Mouse (Mus musculus): ENCODE data around the gene Ssc4d. TPM values are rescaled to one million over a fixed set of nuclear protein-coding genes. Genes with fewer than 3 reads are reported as not detected.

The Ssc4d gene
- total and polyA plus RNA-seq, 3 experiments = 1.1 to 9.1 (median 3.2) TPM

DNA sequence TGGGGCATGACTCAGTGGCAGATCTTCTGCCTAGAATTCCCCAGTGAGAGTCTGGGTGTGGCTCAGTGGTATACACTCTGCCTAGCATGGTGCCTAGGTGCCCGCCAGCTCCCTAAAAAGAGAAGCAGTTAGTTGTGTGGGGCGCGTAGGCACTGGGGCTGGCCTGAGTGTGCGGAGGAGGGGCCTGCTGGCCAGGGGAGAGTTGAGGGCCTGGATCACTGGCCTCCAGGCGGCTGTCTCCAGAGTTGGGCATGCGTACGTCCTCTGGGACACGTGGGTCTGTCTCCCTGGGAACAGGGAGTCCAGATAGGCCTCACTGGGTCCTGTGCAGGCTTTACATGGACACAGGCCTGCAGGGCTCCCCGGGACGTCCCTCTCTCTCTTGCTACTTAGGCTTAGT, 40.5 kb upstream of the Ssc4d start:
- Histone ChIP-seq H3K4me1 (ENCODE audit: insufficient read depth, low read depth, low read length) (0 out of 2 replicates have a peak, but pooled peaks cover 3% of the 10 kb centered on the region), H3K4me3 (ENCODE audit: low read depth, low read length) (no peak overlapping the region), H3K9me3 (replicated peaks) (no peaks in the 10 kb centered on the region), H3K36me3 (replicated peaks) (peaks cover 79% of the 10 kb centered on the region), H3K27me3 (ENCODE audit: insufficient read depth, low read length) (no peaks in the 10 kb centered on the region)
- no peak for DNase-seq (ENCODE audit: low spot score)
- TF ChIP-seq CTCF (IDR thresholded peaks at IDR 0.05; ENCODE audit: low read depth, low read length) (no peak), TAL1 (conservative IDR thresholded peaks at IDR 0.05; ENCODE audit: low read depth, low read length) (no peak), GATA1 (IDR thresholded peaks at IDR 0.05; ENCODE audit: borderline replicate concordance, low read length) (no peak), POLR2AphosphoS5 (IDR thresholded peaks at IDR 0.05; ENCODE audit: insufficient replicate concordance, low read depth, low read length) (no peak), GATA2 (IDR thresholded peaks at IDR 0.05; ENCODE audit: borderline replicate concordance, low read depth, low read length) (no peak)
- no peak for ATAC-seq (ENCODE audit: extremely low read depth, insufficient number of reproducible peaks, low FRiP score, poor library complexity, severe bottlenecking)

GRCm38 (mm10) chr5:136007745-136008144, 33.4 kb upstream of the Ssc4d start:
- DNase-seq (ENCODE audit: low spot score) (no peak), ATAC-seq (ENCODE audit: extremely low read depth, insufficient number of reproducible peaks, low FRiP score, poor library complexity, severe bottlenecking) (no peak)
- no peak overlapping the region for H3K4me3 ChIP-seq (ENCODE audit: low read depth, low read length)
- H3K27me3 ChIP-seq (ENCODE audit: insufficient read depth, low read length) = no peaks in the 10 kb centered on the region
- TF ChIP-seq GATA1 (IDR thresholded peaks at IDR 0.05; ENCODE audit: borderline replicate concordance, low read length) = no peak
- no peak for TF ChIP-seq POLR2AphosphoS5 (IDR thresholded peaks at IDR 0.05; ENCODE audit: insufficient replicate concordance, low read depth, low read length)
- no peak for TF ChIP-seq CTCF (IDR thresholded peaks at IDR 0.05; ENCODE audit: low read depth, low read length)
- TF ChIP-seq GATA2 (IDR thresholded peaks at IDR 0.05; ENCODE audit: borderline replicate concordance, low read depth, low read length) = no peak
- TF ChIP-seq TAL1 (conservative IDR thresholded peaks at IDR 0.05; ENCODE audit: low read depth, low read length) = no peak
- peaks cover 74% of the 10 kb centered on the region for H3K36me3 ChIP-seq (replicated peaks)
- H3K4me1 ChIP-seq (ENCODE audit: insufficient read depth, low read depth, low read length) = no peaks in the 10 kb centered on the region
- no peaks in the 10 kb centered on the region for H3K9me3 ChIP-seq (replicated peaks)

DNA sequence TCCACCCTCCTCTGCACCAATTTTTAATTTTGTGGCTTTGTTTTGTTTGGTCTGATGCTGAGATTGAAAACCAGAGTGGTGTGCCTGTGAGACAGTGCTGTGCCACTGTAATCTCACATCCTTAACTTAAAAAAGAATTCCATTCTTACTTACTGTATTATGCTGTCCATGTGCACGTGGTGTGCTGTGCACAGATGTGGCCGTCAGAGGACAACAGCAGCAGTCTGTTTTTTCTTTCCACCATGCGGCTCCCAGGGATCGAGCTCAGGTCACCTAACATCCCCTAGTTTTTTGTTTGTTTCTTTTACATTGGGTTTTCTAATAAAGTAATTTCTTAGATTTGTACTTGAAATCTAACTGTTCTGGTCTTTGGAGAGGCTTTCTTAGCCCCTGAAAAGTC, 30.2 kb upstream of the Ssc4d start:
- ATAC-seq (ENCODE audit: extremely low read depth, insufficient number of reproducible peaks, low FRiP score, poor library complexity, severe bottlenecking) (no peak), DNase-seq (ENCODE audit: low spot score) (no peak)
- no peaks in the 10 kb centered on the region for H3K9me3 ChIP-seq (replicated peaks)
- H3K4me3 ChIP-seq (ENCODE audit: low read depth, low read length) = no peak overlapping the region
- H3K27me3 ChIP-seq (ENCODE audit: insufficient read depth, low read length) = no peaks in the 10 kb centered on the region
- TF ChIP-seq GATA2 (IDR thresholded peaks at IDR 0.05; ENCODE audit: borderline replicate concordance, low read depth, low read length) (no peak), TAL1 (conservative IDR thresholded peaks at IDR 0.05; ENCODE audit: low read depth, low read length) (no peak), POLR2AphosphoS5 (IDR thresholded peaks at IDR 0.05; ENCODE audit: insufficient replicate concordance, low read depth, low read length) (no peak), GATA1 (IDR thresholded peaks at IDR 0.05; ENCODE audit: borderline replicate concordance, low read length) (no peak), CTCF (IDR thresholded peaks at IDR 0.05; ENCODE audit: low read depth, low read length) (no peak)
- peaks cover 70% of the 10 kb centered on the region for H3K36me3 ChIP-seq (replicated peaks)
- peaks cover 8% of the 10 kb centered on the region for H3K4me1 ChIP-seq (ENCODE audit: insufficient read depth, low read depth, low read length)

GRCm38 (mm10) chr5:136002751-136003151, 28.4 kb upstream of the Ssc4d start:
- no peak overlapping the region for H3K4me3 ChIP-seq (ENCODE audit: low read depth, low read length)
- no peaks in the 10 kb centered on the region for H3K9me3 ChIP-seq (replicated peaks)
- peaks cover 76% of the 10 kb centered on the region for H3K36me3 ChIP-seq (replicated peaks)
- H3K27me3 ChIP-seq (ENCODE audit: insufficient read depth, low read length) = no peaks in the 10 kb centered on the region
- peaks cover 8% of the 10 kb centered on the region for H3K4me1 ChIP-seq (ENCODE audit: insufficient read depth, low read depth, low read length)
- no peak for TF ChIP-seq GATA1 (IDR thresholded peaks at IDR 0.05; ENCODE audit: borderline replicate concordance, low read length)
- no peak for TF ChIP-seq GATA2 (IDR thresholded peaks at IDR 0.05; ENCODE audit: borderline replicate concordance, low read depth, low read length)
- TF ChIP-seq POLR2AphosphoS5 (IDR thresholded peaks at IDR 0.05; ENCODE audit: insufficient replicate concordance, low read depth, low read length) = no peak
- TF ChIP-seq CTCF (IDR thresholded peaks at IDR 0.05; ENCODE audit: low read depth, low read length) = no peak
- no peak for TF ChIP-seq TAL1 (conservative IDR thresholded peaks at IDR 0.05; ENCODE audit: low read depth, low read length)
- no peak for DNase-seq (ENCODE audit: low spot score)
- no peak for ATAC-seq (ENCODE audit: extremely low read depth, insufficient number of reproducible peaks, low FRiP score, poor library complexity, severe bottlenecking)

DNA sequence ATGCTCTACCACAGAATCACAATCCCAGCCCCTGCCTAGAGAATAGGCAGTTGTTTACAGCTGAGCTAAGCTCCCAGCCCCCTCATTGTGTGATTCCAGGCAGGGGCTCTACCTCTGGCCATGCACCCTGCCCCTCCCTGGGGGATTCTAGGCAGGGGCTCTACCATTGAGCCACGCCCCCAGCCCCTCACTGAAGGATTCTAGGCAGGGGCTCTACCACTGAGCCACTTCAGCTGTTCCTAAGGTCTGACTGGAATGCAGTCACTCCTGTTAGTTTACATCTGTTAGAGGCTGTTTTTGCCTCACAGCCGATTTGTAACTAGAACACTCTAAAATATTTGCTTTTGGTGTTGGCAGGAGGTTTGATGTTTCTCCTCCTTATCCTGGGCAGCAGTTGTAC, 28.0 kb upstream of the Ssc4d start:
- H3K27me3 ChIP-seq (ENCODE audit: insufficient read depth, low read length) = no peaks in the 10 kb centered on the region
- no peak for ATAC-seq (ENCODE audit: extremely low read depth, insufficient number of reproducible peaks, low FRiP score, poor library complexity, severe bottlenecking)
- H3K9me3 ChIP-seq (replicated peaks) = no peaks in the 10 kb centered on the region
- no peak for TF ChIP-seq CTCF (IDR thresholded peaks at IDR 0.05; ENCODE audit: low read depth, low read length)
- peaks cover 8% of the 10 kb centered on the region for H3K4me1 ChIP-seq (ENCODE audit: insufficient read depth, low read depth, low read length)
- no peak overlapping the region for H3K4me3 ChIP-seq (ENCODE audit: low read depth, low read length)
- H3K36me3 ChIP-seq (replicated peaks) = peaks cover 76% of the 10 kb centered on the region
- DNase-seq (ENCODE audit: low spot score) = no peak

DNA sequence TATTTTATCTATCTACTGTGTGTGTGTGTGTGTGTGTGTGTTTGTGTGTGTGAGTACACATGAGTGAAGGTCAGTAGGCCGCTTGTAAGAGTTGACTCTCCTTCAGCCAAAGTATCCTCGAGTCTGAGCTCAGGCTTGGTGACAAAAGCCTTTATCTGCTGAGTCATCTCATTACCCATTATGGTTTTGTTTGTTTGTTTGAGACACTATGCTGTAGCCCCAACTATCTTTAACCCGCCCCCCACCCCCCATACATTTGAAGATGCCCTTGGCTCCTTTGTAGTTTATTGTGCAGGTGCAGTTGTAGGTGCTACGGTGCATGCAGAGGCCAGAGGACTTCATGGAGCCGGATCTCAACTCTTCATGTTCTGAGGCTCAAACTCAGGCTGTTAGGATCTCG, 26.9 kb upstream of the Ssc4d start:
- DNase-seq (ENCODE audit: low spot score) (no peak), ATAC-seq (ENCODE audit: extremely low read depth, insufficient number of reproducible peaks, low FRiP score, poor library complexity, severe bottlenecking) (no peak)
- Histone ChIP-seq H3K4me3 (ENCODE audit: low read depth, low read length) (no peak overlapping the region), H3K9me3 (replicated peaks) (no peaks in the 10 kb centered on the region), H3K36me3 (replicated peaks) (peaks cover 79% of the 10 kb centered on the region), H3K27me3 (ENCODE audit: insufficient read depth, low read length) (no peaks in the 10 kb centered on the region), H3K4me1 (ENCODE audit: insufficient read depth, low read depth, low read length) (peaks cover 8% of the 10 kb centered on the region)
- no peak for TF ChIP-seq GATA2 (IDR thresholded peaks at IDR 0.05; ENCODE audit: borderline replicate concordance, low read depth, low read length)
- TF ChIP-seq POLR2AphosphoS5 (IDR thresholded peaks at IDR 0.05; ENCODE audit: insufficient replicate concordance, low read depth, low read length) = no peak
- no peak for TF ChIP-seq CTCF (IDR thresholded peaks at IDR 0.05; ENCODE audit: low read depth, low read length)
- no peak for TF ChIP-seq GATA1 (IDR thresholded peaks at IDR 0.05; ENCODE audit: borderline replicate concordance, low read length)
- TF ChIP-seq TAL1 (conservative IDR thresholded peaks at IDR 0.05; ENCODE audit: low read depth, low read length) = no peak

- TF ChIP-seq TAL1 (conservative IDR thresholded peaks at IDR 0.05; ENCODE audit: low read depth, low read length) (no peak), POLR2AphosphoS5 (IDR thresholded peaks at IDR 0.05; ENCODE audit: insufficient replicate concordance, low read depth, low read length) (no peak), GATA2 (IDR thresholded peaks at IDR 0.05; ENCODE audit: borderline replicate concordance, low read depth, low read length) (no peak), CTCF (IDR thresholded peaks at IDR 0.05; ENCODE audit: low read depth, low read length) (no peak), GATA1 (IDR thresholded peaks at IDR 0.05; ENCODE audit: borderline replicate concordance, low read length) (no peak)
- Histone ChIP-seq H3K36me3 (replicated peaks) (peaks cover 44% of the 10 kb centered on the region), H3K9me3 (replicated peaks) (no peaks in the 10 kb centered on the region), H3K27me3 (ENCODE audit: insufficient read depth, low read length) (peaks cover 4% of the 10 kb centered on the region; the same call in 1 of the 2 replicates), H3K4me3 (ENCODE audit: low read depth, low read length) (no peak overlapping the region), H3K4me1 (ENCODE audit: insufficient read depth, low read depth, low read length) (peaks cover 14% of the 10 kb centered on the region)
- no peak for DNase-seq (ENCODE audit: low spot score)
- no peak for ATAC-seq (ENCODE audit: extremely low read depth, insufficient number of reproducible peaks, low FRiP score, poor library complexity, severe bottlenecking)
These were observed 21.8 kb upstream of the Ssc4d start for GRCm38 (mm10) chr5:135996162-135996561.
